Comparison of ENCODE assay signal across 8 mouse cellular contexts in genomic region chr10:17827391-17827790, GRCm38 (mm10). TPM values are rescaled to one million over a fixed set of nuclear protein-coding genes. Genes with fewer than 3 reads are reported as not detected.
DNase-seq lines count a peak whose midpoint lies in the region; ATAC-seq and TF ChIP-seq lines count a peak whose summit lies in the region.

No protein-coding gene starts in this region.

- H3K4me3 ChIP-seq in embryonic facial prominence, embryonic 13.5 days = peak overlapping the region; percentile 29
- H3K4me3 ChIP-seq in kidney, embryonic 14.5 days (ENCODE audit: low read length) = peak overlapping the region; percentile 9; the same call in 1 of the 2 replicates
- peak overlapping the region; percentile 18 for H3K4me3 ChIP-seq in midbrain, embryonic 13.5 days (replicated peaks)
- no peak overlapping the region for H3K4me3 ChIP-seq in lung, adult 2 months (replicated peaks; ENCODE audit: extremely low read depth, low read depth, low read length)

- no peak for DNase-seq in cerebellum, adult 11-12 months
- no peak for DNase-seq in adrenal gland, postnatal 14 days
- DNase-seq in lung, adult 2 months = no peak
- no peak for DNase-seq in right cerebral cortex, postnatal 4 days

- no peak for TF ChIP-seq POLR2A in lung, adult 2 months (IDR thresholded peaks at IDR 0.05; ENCODE audit: borderline replicate concordance, extremely low read depth, low read depth, low read length)

- no peaks in the 10 kb centered on the region for H3K9me3 ChIP-seq in embryonic facial prominence, embryonic 13.5 days
- no peaks in the 10 kb centered on the region for H3K9me3 ChIP-seq in kidney, embryonic 14.5 days (ENCODE audit: control insufficient read depth, low read length)
- H3K9me3 ChIP-seq in midbrain, embryonic 13.5 days = no peaks in the 10 kb centered on the region

- ATAC-seq in cerebellum, adult (ENCODE audit: insufficient number of reproducible peaks, low FRiP score, low TSS enrichment) = 0 out of 2 replicates have a peak, but pooled peaks have one; percentile 31
- no peak for ATAC-seq in embryonic facial prominence, embryonic 13.5 days (ENCODE audit: insufficient number of reproducible peaks, insufficient read depth, low FRiP score, low TSS enrichment, low read depth)
- no peak for ATAC-seq in kidney, embryonic 14.5 days (ENCODE audit: low FRiP score, low TSS enrichment)
- ATAC-seq in midbrain, embryonic 13.5 days = peak; percentile 61

- peaks cover 6% of the 10 kb centered on the region; the same call in 1 of the 2 replicates for H3K4me1 ChIP-seq in embryonic facial prominence, embryonic 13.5 days
- no peaks in the 10 kb centered on the region for H3K4me1 ChIP-seq in kidney, embryonic 14.5 days (ENCODE audit: control insufficient read depth, insufficient read depth, low read length)
- peaks cover 32% of the 10 kb centered on the region for H3K4me1 ChIP-seq in midbrain, embryonic 13.5 days (replicated peaks)
- no peaks in the 10 kb centered on the region for H3K4me1 ChIP-seq in lung, adult 2 months (ENCODE audit: control insufficient read depth, insufficient read depth, low read length)

- no peak overlapping the region for H3K27ac ChIP-seq in embryonic facial prominence, embryonic 13.5 days
- no peak overlapping the region for H3K27ac ChIP-seq in kidney, embryonic 14.5 days (ENCODE audit: low read depth, low read length)
- peak overlapping the region; percentile 70 for H3K27ac ChIP-seq in midbrain, embryonic 13.5 days

- no peaks in the 10 kb centered on the region for H3K27me3 ChIP-seq in embryonic facial prominence, embryonic 13.5 days
- H3K27me3 ChIP-seq in kidney, embryonic 14.5 days (ENCODE audit: control insufficient read depth, insufficient read depth, low read length) = no peaks in the 10 kb centered on the region
- no peaks in the 10 kb centered on the region for H3K27me3 ChIP-seq in midbrain, embryonic 13.5 days

- WGBS in embryonic facial prominence, embryonic 13.5 days = 2% methylated on average over 12 of the region's 12 CpGs
- 3% methylated on average over 12 of the region's 12 CpGs for WGBS in kidney, embryonic 14.5 days
- WGBS in midbrain, embryonic 13.5 days = under 1% methylated on average over 12 of the region's 12 CpGs
- 20% methylated on average over 12 of the region's 12 CpGs for WGBS in lung, adult 2 months

- no peak for TF ChIP-seq CTCF in lung, adult 2 months (IDR thresholded peaks at IDR 0.05; ENCODE audit: insufficient read depth, low read length)

- peak overlapping the region; percentile 64 for H3K9ac ChIP-seq in embryonic facial prominence, embryonic 13.5 days
- H3K9ac ChIP-seq in kidney, embryonic 14.5 days (ENCODE audit: low read depth, low read length) = no peak overlapping the region
- H3K9ac ChIP-seq in midbrain, embryonic 13.5 days (replicated peaks) = no peak overlapping the region; the same call in 1 of the 2 replicates

- no peaks in the 10 kb centered on the region for H3K36me3 ChIP-seq in embryonic facial prominence, embryonic 13.5 days
- H3K36me3 ChIP-seq in kidney, embryonic 14.5 days (ENCODE audit: control insufficient read depth, insufficient read depth, low read length) = no peaks in the 10 kb centered on the region
- no peaks in the 10 kb centered on the region for H3K36me3 ChIP-seq in midbrain, embryonic 13.5 days

- peak overlapping the region; percentile 54 for H3K4me2 ChIP-seq in embryonic facial prominence, embryonic 13.5 days
- H3K4me2 ChIP-seq in kidney, embryonic 14.5 days (replicated peaks; ENCODE audit: low read depth, low read length) = peak overlapping the region; percentile 37
- H3K4me2 ChIP-seq in midbrain, embryonic 13.5 days (replicated peaks) = peak overlapping the region; percentile 48

RNA-seq across cellular contexts. Expression of gene Txlnb, which starts 31.4 kb away (rescaled TPM):
- polyA plus RNA-seq in embryonic facial prominence, embryonic 13.5 days (2015; fragmentation: Nextera tagmentation; extraction: Ambion mirVana) = 0.89 and 1.2 TPM in 2 replicates
- 0.93 and 1.2 TPM in 2 replicates for polyA plus RNA-seq in kidney, embryonic 14.5 days (2014; fragmentation: Nextera tagmentation; extraction: Ambion mirVana)
- 3.3 and 3.4 TPM in 2 replicates for polyA plus RNA-seq in midbrain, embryonic 13.5 days (2015; fragmentation: Nextera tagmentation; extraction: Ambion mirVana)
- total RNA-seq in adrenal gland, postnatal 14 days (2021) = 0.86 and 1.1 TPM in 2 replicates
- polyA plus RNA-seq in lung, adult 2 months (2012; rRNA removed) = 1.3 and 6.4 TPM in 2 replicates

Comparison
In these comparisons a context has a peak if more than half of its experiments do, and no peak if none do; other contexts are left out.
1. ATAC-seq: peak in cerebellum, adult (single experiment) and midbrain, embryonic 13.5 days (single experiment); none in embryonic facial prominence, embryonic 13.5 days (single experiment) and kidney, embryonic 14.5 days (single experiment).
2. Peak in every context shown above with its lines, with median percentiles within 50 percentile points of each other: H3K4me2 ChIP-seq.